Mouse (Mus musculus) forebrain, embryonic 15.5 days (tissue): Measurements from ENCODE around the gene Yif1b. TPM values are rescaled to one million over a fixed set of nuclear protein-coding genes. Genes with fewer than 3 reads are reported as not detected.

ENCODE experiments used
- ATAC-seq: fragments of 200-750 bp; cut with Nextera tagmentation; replicated peaks from 2 replicates; pipeline ENCODE4 v1.8.0; 2017; ENCODE audit warnings: mild to moderate bottlenecking, moderate TSS enrichment, moderate library complexity
- H3K27ac ChIP-seq: fragments of 300-500 bp; sonication (generic); replicated peaks from 2 replicates; pipeline ENCODE4 v1.5.1; 2015; ENCODE audit warnings: mild to moderate bottlenecking, inconsistent platforms
- H3K27me3 ChIP-seq: fragments of 300-500 bp; sonication (generic); 2 replicates; pipeline ENCODE4 v1.6.1; 2015; ENCODE audit warnings: inconsistent platforms
- H3K36me3 ChIP-seq: fragments of 300-500 bp; sonication (generic); 2 replicates; pipeline ENCODE4 v1.6.1; 2015; ENCODE audit warnings: mild to moderate bottlenecking, inconsistent platforms
- H3K4me1 ChIP-seq: fragments of 300-500 bp; sonication (generic); 2 replicates; pipeline ENCODE4 v1.6.1; 2015; ENCODE audit warnings: inconsistent platforms
- H3K4me2 ChIP-seq: fragments of 300-500 bp; sonication (generic); replicated peaks from 2 replicates; pipeline ENCODE4 v1.6.1; 2015; ENCODE audit warnings: mild to moderate bottlenecking, inconsistent platforms
- H3K4me3 ChIP-seq: fragments of 300-500 bp; sonication (generic); 2 replicates; pipeline ENCODE4 v1.5.1; 2015; ENCODE audit warnings: mild to moderate bottlenecking, inconsistent platforms
- H3K9ac ChIP-seq: fragments of 300-500 bp; sonication (generic); replicated peaks from 2 replicates; pipeline ENCODE4 v1.6.1; 2015; ENCODE audit warnings: mild to moderate bottlenecking, inconsistent platforms
- H3K9me3 ChIP-seq: fragments of 300-500 bp; sonication (generic); 2 replicates; pipeline ENCODE4 v1.6.1; 2016; ENCODE audit warnings: inconsistent platforms
- WGBS: fragments of 180-500 bp; shearing (Covaris S2); methylation state at CpG from one replicate; pipeline ENCODE4 v1.1.7; 2015; ENCODE audit warnings: mixed read lengths; 5-methylcytosine and 5-hydroxymethylcytosine counted together
- polyA plus RNA-seq: library from polyadenylated mRNA; unstranded; fragments of >200 nt; fragmentation: Nextera tagmentation; extraction: Ambion mirVana; gene quantifications from 2 replicates; pipeline ENCODE4 v1.2.1, GENCODE M21; 2015

Gene Yif1b
- polyA plus RNA-seq, 1 experiment from 2014 or later = 76.2 TPM

GRCm38 (mm10) chr7:29295861-29296647 is 57.9 kb downstream of the Yif1b start:
- Histone ChIP-seq H3K4me1 (peaks cover 29% of the 10 kb centered on the region), H3K4me2 (no peak overlapping the region), H3K4me3 (no peak overlapping the region), H3K27me3 (no peaks in the 10 kb centered on the region), H3K9ac (no peak overlapping the region), H3K9me3 (no peaks in the 10 kb centered on the region), H3K27ac (no peak overlapping the region), H3K36me3 (no peaks in the 10 kb centered on the region)
- ATAC-seq = no peak
- WGBS = 84% methylated on average over 24 of the region's 24 CpGs

DNA sequence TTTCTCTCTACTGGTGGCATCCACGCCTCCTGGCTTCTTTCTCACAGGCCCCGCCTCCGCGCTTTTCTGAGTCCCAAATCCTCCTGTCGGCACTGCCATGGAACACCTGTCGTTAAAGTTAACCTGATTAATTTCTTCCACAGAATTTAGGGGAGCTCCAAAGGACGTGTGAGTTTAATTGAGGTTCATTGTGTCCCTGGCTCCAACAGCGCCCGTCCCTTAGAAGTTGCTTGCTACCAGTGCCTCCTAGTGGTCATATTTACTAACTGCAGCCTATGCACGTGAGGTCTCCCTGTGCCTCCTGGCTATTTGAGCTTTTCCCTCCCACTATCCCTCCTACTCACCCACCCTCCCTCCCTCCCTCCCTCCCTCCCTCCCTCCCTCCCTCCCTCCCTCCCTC is 58.9 kb downstream of the Yif1b start:
- no peak for ATAC-seq
- H3K4me3 ChIP-seq = no peak overlapping the region
- H3K9ac ChIP-seq = no peak overlapping the region
- H3K36me3 ChIP-seq = no peaks in the 10 kb centered on the region
- H3K4me1 ChIP-seq = peaks cover 22% of the 10 kb centered on the region
- WGBS = 9% methylated on average over 10 of the region's 10 CpGs
- no peaks in the 10 kb centered on the region for H3K9me3 ChIP-seq
- H3K27ac ChIP-seq = no peak overlapping the region
- 0 out of 2 replicates have a peak overlapping the region, but pooled peaks have one; percentile 16 for H3K4me2 ChIP-seq
- H3K27me3 ChIP-seq = no peaks in the 10 kb centered on the region

Other genes starting within 250 kb of the Yif1b start
- 13.3 and 15.6 TPM in 2 replicates for gene Ryr1, start 113.2 kb upstream of the Yif1b start, polyA plus RNA-seq
- gene Rasgrp4, start 103.5 kb upstream of the Yif1b start, polyA plus RNA-seq = 0.57 and 0.69 TPM in 2 replicates
- gene Fam98c, start 82.1 kb upstream of the Yif1b start, polyA plus RNA-seq = 20.5 and 21.3 TPM in 2 replicates
- gene Ggn, start 68.1 kb upstream of the Yif1b start, polyA plus RNA-seq = 0.18 TPM in 2 replicates
- gene Spred3, start 67.9 kb upstream of the Yif1b start, polyA plus RNA-seq = 6.4 TPM in 2 replicates
- gene Psmd8, start 57.6 kb upstream of the Yif1b start, polyA plus RNA-seq = 269 and 274 TPM in 2 replicates
- 1.8 and 2.1 TPM in 2 replicates for gene Catsperg1, start 24.3 kb upstream of the Yif1b start, polyA plus RNA-seq
- 0.28 and 0.83 TPM in 2 replicates for gene Kcnk6, start 5.8 kb upstream of the Yif1b start, polyA plus RNA-seq
- gene 2200002D01Rik, start 10.1 kb downstream of the Yif1b start, polyA plus RNA-seq = 0.95 TPM in 1 of 2 replicates, not detected in the other
- 43.8 and 48.8 TPM in 2 replicates for gene Spint2, start 43.6 kb downstream of the Yif1b start, polyA plus RNA-seq
- gene Ppp1r14a, start 51.0 kb downstream of the Yif1b start, polyA plus RNA-seq = 6.5 and 8.7 TPM in 2 replicates
- 240 and 243 TPM in 2 replicates for gene Dpf1, start 65.6 kb downstream of the Yif1b start, polyA plus RNA-seq